Mouse (Mus musculus): ENCODE measurements around the gene Ppt2. TPM values are rescaled to one million over a fixed set of nuclear protein-coding genes. Genes with fewer than 3 reads are reported as not detected.
A peak's percentile ranks its signal among the peaks of the same experiment; 100 is the strongest.

The Ppt2 gene
- polyA plus RNA-seq, 1 experiment, result 40.9 TPM

GRCm38 (mm10) chr17:34629796-34630603, 1.7 kb upstream of the Ppt2 start:
- DNase-seq, result no peak
- peak overlapping the region; percentile 24 for H3K4me3 ChIP-seq (replicated peaks; ENCODE audit: extremely low read depth, low read depth, low read length)
- WGBS, result 41% methylated on average over 12 of the region's 12 CpGs

GRCm38 (mm10) chr17:34629221-34629751, 976 bp upstream of the Ppt2 start, which contains the start of gene Prrt1:
TSS of gene Prrt1 (plus strand) at chr17:34629533.
- DNase-seq, result no peak
- TF ChIP-seq POLR2A (IDR thresholded peaks at IDR 0.05; ENCODE audit: borderline replicate concordance, extremely low read depth, low read depth, low read length), result peak; percentile 28; the same call in 1 of the 2 replicates
- no peak for TF ChIP-seq CTCF (IDR thresholded peaks at IDR 0.05; ENCODE audit: insufficient read depth, low read length)
- H3K4me3 ChIP-seq (replicated peaks; ENCODE audit: extremely low read depth, low read depth, low read length), result peak within 1 kb of the TSS; percentile 24
- peaks cover 15% of the 10 kb centered on the region for H3K4me1 ChIP-seq (ENCODE audit: control insufficient read depth, insufficient read depth, low read length)
- WGBS, result 16% methylated on average over 16 of the region's 16 CpGs

More at GRCm38 (mm10) chr17:34629796-34630603, 1.7 kb upstream of the Ppt2 start:
- peaks cover 15% of the 10 kb centered on the region for H3K4me1 ChIP-seq (ENCODE audit: control insufficient read depth, insufficient read depth, low read length)
- TF ChIP-seq CTCF (IDR thresholded peaks at IDR 0.05; ENCODE audit: insufficient read depth, low read length) (no peak), POLR2A (IDR thresholded peaks at IDR 0.05; ENCODE audit: borderline replicate concordance, extremely low read depth, low read depth, low read length) (no peak)

GRCm38 (mm10) chr17:34628644-34628967, 296 bp upstream of the Ppt2 start:
- no peak for TF ChIP-seq POLR2A (IDR thresholded peaks at IDR 0.05; ENCODE audit: borderline replicate concordance, extremely low read depth, low read depth, low read length)
- no peak for TF ChIP-seq CTCF (IDR thresholded peaks at IDR 0.05; ENCODE audit: insufficient read depth, low read length)
- Histone ChIP-seq H3K4me1 (ENCODE audit: control insufficient read depth, insufficient read depth, low read length) (peaks cover 15% of the 10 kb centered on the region), H3K4me3 (replicated peaks; ENCODE audit: extremely low read depth, low read depth, low read length) (no peak overlapping the region)
- 46% methylated on average over 5 of the region's 5 CpGs for WGBS
- no peak for DNase-seq

GRCm38 (mm10) chr17:34627093-34627942, 992 bp downstream of the Ppt2 start:
- peak overlapping the region; percentile 83 for H3K4me3 ChIP-seq (replicated peaks; ENCODE audit: extremely low read depth, low read depth, low read length)
- H3K4me1 ChIP-seq (ENCODE audit: control insufficient read depth, insufficient read depth, low read length), result peaks cover 15% of the 10 kb centered on the region
- DNase-seq, result peak; percentile 77
- TF ChIP-seq POLR2A (IDR thresholded peaks at IDR 0.05; ENCODE audit: borderline replicate concordance, extremely low read depth, low read depth, low read length), result peak; percentile 80; the same call in 1 of the 2 replicates
- no peak for TF ChIP-seq CTCF (IDR thresholded peaks at IDR 0.05; ENCODE audit: insufficient read depth, low read length)
- under 1% methylated on average over 45 of the region's 45 CpGs for WGBS

- Histone ChIP-seq H3K4me3 (replicated peaks; ENCODE audit: extremely low read depth, low read depth, low read length) (peak overlapping the region; percentile 83), H3K4me1 (ENCODE audit: control insufficient read depth, insufficient read depth, low read length) (peaks cover 14% of the 10 kb centered on the region)
- no peak for DNase-seq
- TF ChIP-seq CTCF (IDR thresholded peaks at IDR 0.05; ENCODE audit: insufficient read depth, low read length) (no peak), POLR2A (IDR thresholded peaks at IDR 0.05; ENCODE audit: borderline replicate concordance, extremely low read depth, low read depth, low read length) (no peak)
- under 1% methylated on average over 18 of the region's 18 CpGs for WGBS
Observed at GRCm38 (mm10) chr17:34626773-34627092, 1.6 kb downstream of the Ppt2 start.

GRCm38 (mm10) chr17:34626062-34626772, 2.1 kb downstream of the Ppt2 start:
- WGBS, result 55% methylated on average over 16 of the region's 16 CpGs
- no peak for DNase-seq
- no peak for TF ChIP-seq CTCF (IDR thresholded peaks at IDR 0.05; ENCODE audit: insufficient read depth, low read length)
- no peak for TF ChIP-seq POLR2A (IDR thresholded peaks at IDR 0.05; ENCODE audit: borderline replicate concordance, extremely low read depth, low read depth, low read length)
- Histone ChIP-seq H3K4me1 (ENCODE audit: control insufficient read depth, insufficient read depth, low read length) (peaks cover 9% of the 10 kb centered on the region), H3K4me3 (replicated peaks; ENCODE audit: extremely low read depth, low read depth, low read length) (peak overlapping the region; percentile 83)

- peaks cover 6% of the 10 kb centered on the region for H3K4me1 ChIP-seq (ENCODE audit: control insufficient read depth, insufficient read depth, low read length)
- H3K4me3 ChIP-seq (replicated peaks; ENCODE audit: extremely low read depth, low read depth, low read length), result no peak overlapping the region
- WGBS, result 88% methylated on average over 3 of the region's 3 CpGs
- no peak for TF ChIP-seq CTCF (IDR thresholded peaks at IDR 0.05; ENCODE audit: insufficient read depth, low read length)
- TF ChIP-seq POLR2A (IDR thresholded peaks at IDR 0.05; ENCODE audit: borderline replicate concordance, extremely low read depth, low read depth, low read length), result no peak
- no peak for DNase-seq
Observed at GRCm38 (mm10) chr17:34624981-34625380, 3.3 kb downstream of the Ppt2 start.

- no peak for DNase-seq
- Histone ChIP-seq H3K4me1 (ENCODE audit: control insufficient read depth, insufficient read depth, low read length) (peaks cover 6% of the 10 kb centered on the region), H3K4me3 (replicated peaks; ENCODE audit: extremely low read depth, low read depth, low read length) (no peak overlapping the region)
- 81% methylated on average over 9 of the region's 9 CpGs for WGBS
- TF ChIP-seq CTCF (IDR thresholded peaks at IDR 0.05; ENCODE audit: insufficient read depth, low read length) (no peak), POLR2A (IDR thresholded peaks at IDR 0.05; ENCODE audit: borderline replicate concordance, extremely low read depth, low read depth, low read length) (no peak)
Observed at GRCm38 (mm10) chr17:34623161-34623560, 5.1 kb downstream of the Ppt2 start.

GRCm38 (mm10) chr17:34621006-34621405, 7.3 kb downstream of the Ppt2 start:
- Histone ChIP-seq H3K4me1 (ENCODE audit: control insufficient read depth, insufficient read depth, low read length) (no peaks in the 10 kb centered on the region; the same call in 1 of the 2 replicates), H3K4me3 (replicated peaks; ENCODE audit: extremely low read depth, low read depth, low read length) (no peak overlapping the region)
- WGBS, result 81% methylated on average over 8 of the region's 8 CpGs
- TF ChIP-seq POLR2A (IDR thresholded peaks at IDR 0.05; ENCODE audit: borderline replicate concordance, extremely low read depth, low read depth, low read length) (no peak), CTCF (IDR thresholded peaks at IDR 0.05; ENCODE audit: insufficient read depth, low read length) (no peak)
- no peak for DNase-seq
